In genomic region chr12:47833793-47834192, GRCm38 (mm10) we compare ENCODE assay signal across 18 mouse cellular contexts.
DNase-seq lines count a peak whose midpoint lies in the region.
"Had no signal": no experiment of that assay in that cellular context is flagged by ENCODE, and none has a peak within 500 bp of the region (broad histone marks: within the 10 kb centered on the region; RNA-seq: fewer than 3 reads in every experiment).

No protein-coding gene starts in this region.

- peak; percentile 2 for DNase-seq in retina, postnatal 1 day
- no peak for DNase-seq in retina, embryonic 14.5 days (ENCODE audit: low spot score)
- DNase-seq in adipocyte (ENCODE audit: low spot score): peak; percentile 9
- peak; percentile 0 for DNase-seq in mesoderm, embryonic 11.5 days (ENCODE audit: low read depth, low spot score)
- DNase-seq in spleen, postnatal 14 days (ENCODE audit: low spot score in 2 of 2): no peak
- DNase-seq in lung, postnatal 36 days: no peak
- no peak for DNase-seq in layer of hippocampus, postnatal 10 days (ENCODE audit: low spot score in 2 of 2)
- DNase-seq: adrenal gland, postnatal 10 days; cerebellum, adult 2 months; cerebellum, postnatal 36 days; embryo, embryonic 11 days; gastrocnemius, postnatal 14 days; heart, adult 11 months; kidney, adult 9 months; kidney, postnatal 4 days; layer of hippocampus, adult 9-11 months; lung, postnatal 4 days; right cerebral cortex, postnatal 14 days had no signal

Comparison
In these comparisons a context has a peak if more than half of its experiments do, and no peak if none do; other contexts are left out.
1. DNase-seq: peak in retina, postnatal 1 day (single experiment), adipocyte (single experiment) and mesoderm, embryonic 11.5 days (single experiment); none in retina, embryonic 14.5 days (single experiment), spleen, postnatal 14 days (0 of 2), lung, postnatal 36 days (single experiment) and layer of hippocampus, postnatal 10 days (0 of 2).